19 mouse cellular contexts compared by ENCODE assay signal in genomic region chr9:65239176-65239575, GRCm38 (mm10). TPM values are rescaled to one million over a fixed set of nuclear protein-coding genes. Genes with fewer than 3 reads are reported as not detected.
"Had no signal": no experiment of that assay in that cellular context is flagged by ENCODE, and none has a peak within 500 bp of the region (broad histone marks: within the 10 kb centered on the region; RNA-seq: fewer than 3 reads in every experiment).

No protein-coding gene starts in this region.

- H3K36me3 ChIP-seq: neural tube, embryonic 12.5 days; stomach, embryonic 15.5 days had no signal

- H3K27me3 ChIP-seq: limb, embryonic 13.5 days; liver, embryonic 15.5 days; neural tube, embryonic 12.5 days; stomach, embryonic 15.5 days had no signal

- H3K27ac ChIP-seq: limb, embryonic 13.5 days; liver, embryonic 12.5 days; liver, embryonic 15.5 days; macrophage; neural tube, embryonic 12.5 days had no signal

- H3K9ac ChIP-seq: limb, embryonic 13.5 days; liver, embryonic 12.5 days; liver, embryonic 15.5 days; neural tube, embryonic 12.5 days; stomach, embryonic 15.5 days had no signal

- H3K4me2 ChIP-seq: limb, embryonic 13.5 days; liver, embryonic 12.5 days; liver, embryonic 15.5 days; neural tube, embryonic 12.5 days; stomach, embryonic 15.5 days had no signal

- DNase-seq: kidney, adult 2 months; kidney, postnatal 10 days; kidney, postnatal 36 days; liver; lung, adult 2 months; midbrain, embryonic 14.5 days; retina, postnatal 1 day; right cerebral cortex, postnatal 25 days; spleen, adult 18-20 months had no signal

- H3K4me3 ChIP-seq: limb, embryonic 10.5 days; limb, embryonic 13.5 days; liver, embryonic 12.5 days; liver, embryonic 15.5 days; neural tube, embryonic 12.5 days; stomach, embryonic 15.5 days had no signal

- ATAC-seq: hindbrain, embryonic 16.5 days; liver, embryonic 12.5 days had no signal

- H3K9me3 ChIP-seq: limb, embryonic 10.5 days; limb, embryonic 13.5 days; liver, embryonic 12.5 days; liver, embryonic 15.5 days; neural tube, embryonic 12.5 days; stomach, embryonic 15.5 days had no signal

RNA-seq across cellular contexts. Expression of gene Cilp, which starts 25.8 kb away (rescaled TPM):
- total RNA-seq: megakaryocyte, adult 5-6 weeks; neutrophil, adult 5-6 weeks had no signal
- polyA plus RNA-seq: macrophage had no signal
